Mouse (Mus musculus): Measurements from ENCODE around the gene Kcnk2.

The Kcnk2 gene

GRCm38 (mm10) chr1:189214477-189214876 lies 187.6 kb downstream of the Kcnk2 start:
- DNase-seq: no peak

- no peak for DNase-seq
These were observed 192.4 kb downstream of the Kcnk2 start for GRCm38 (mm10) chr1:189209715-189210108.

GRCm38 (mm10) chr1:189209029-189209714 lies 192.9 kb downstream of the Kcnk2 start:
- DNase-seq: no peak

GRCm38 (mm10) chr1:189208605-189209004 lies 193.5 kb downstream of the Kcnk2 start:
- no peak for DNase-seq

- no peak for DNase-seq
These were observed 206.3 kb downstream of the Kcnk2 start for GRCm38 (mm10) chr1:189195758-189196157.

- peak; percentile 9 for DNase-seq
These were observed 214.2 kb downstream of the Kcnk2 start for GRCm38 (mm10) chr1:189187737-189188390.

- DNase-seq: no peak
These were observed 216.8 kb downstream of the Kcnk2 start for GRCm38 (mm10) chr1:189185206-189185750.

GRCm38 (mm10) chr1:189177746-189178145 lies 224.3 kb downstream of the Kcnk2 start:
- DNase-seq: no peak

GRCm38 (mm10) chr1:189173479-189173878 lies 228.6 kb downstream of the Kcnk2 start:
- DNase-seq: no peak

- DNase-seq: no peak
These were observed 230.9 kb downstream of the Kcnk2 start for GRCm38 (mm10) chr1:189171138-189171537.

- no peak for DNase-seq
These were observed 236.3 kb downstream of the Kcnk2 start for GRCm38 (mm10) chr1:189165756-189166155.

- DNase-seq: no peak
These were observed 236.9 kb downstream of the Kcnk2 start for GRCm38 (mm10) chr1:189165141-189165540.

GRCm38 (mm10) chr1:189164721-189165120 lies 237.4 kb downstream of the Kcnk2 start:
- DNase-seq: no peak

GRCm38 (mm10) chr1:189164241-189164640 lies 237.8 kb downstream of the Kcnk2 start:
- DNase-seq: no peak

Data from cerebellum, adult 11-12 months (tissue).